In genomic region chr13:51631354-51631992, GRCm38 (mm10) we compare ENCODE assay signal across 16 mouse cellular contexts.
"Had no signal": no experiment of that assay in that cellular context is flagged by ENCODE, and none has a peak within 500 bp of the region (broad histone marks: within the 10 kb centered on the region; RNA-seq: fewer than 3 reads in every experiment).

No protein-coding gene starts in this region.

- H3K36me3 ChIP-seq: midbrain, embryonic 13.5 days; midbrain, embryonic 15.5 days; neural tube, embryonic 13.5 days; neural tube, embryonic 15.5 days; stomach, embryonic 15.5 days had no signal

- H3K9me3 ChIP-seq: midbrain, embryonic 13.5 days; midbrain, embryonic 15.5 days; neural tube, embryonic 13.5 days; neural tube, embryonic 15.5 days; stomach, embryonic 15.5 days had no signal

- H3K27ac ChIP-seq: macrophage; midbrain, embryonic 13.5 days; midbrain, embryonic 15.5 days; neural tube, embryonic 13.5 days; neural tube, embryonic 15.5 days; stomach, embryonic 15.5 days; stomach, postnatal 0 days had no signal

- H3K4me2 ChIP-seq: lung, embryonic 14.5 days; midbrain, embryonic 11.5 days; midbrain, embryonic 13.5 days; midbrain, embryonic 15.5 days; neural tube, embryonic 13.5 days; neural tube, embryonic 15.5 days; stomach, embryonic 15.5 days had no signal

- H3K27me3 ChIP-seq: midbrain, embryonic 13.5 days; midbrain, embryonic 15.5 days; neural tube, embryonic 13.5 days; neural tube, embryonic 15.5 days; stomach, embryonic 15.5 days had no signal

- DNase-seq: lung, adult 18-20 months; lung, embryonic 14.5 days; lung, postnatal 10 days; right cerebral cortex, postnatal 14 days; thymus, adult 2 months; thymus, postnatal 25 days; thymus, postnatal 4 days had no signal

- H3K9ac ChIP-seq: lung, embryonic 14.5 days; midbrain, embryonic 13.5 days; midbrain, embryonic 15.5 days; neural tube, embryonic 13.5 days; neural tube, embryonic 15.5 days; stomach, embryonic 15.5 days had no signal

- ATAC-seq: midbrain, embryonic 13.5 days; midbrain, embryonic 15.5 days had no signal

- H3K4me1 ChIP-seq: midbrain, embryonic 13.5 days; midbrain, embryonic 15.5 days; neural tube, embryonic 13.5 days; neural tube, embryonic 15.5 days; stomach, embryonic 15.5 days had no signal

- H3K4me3 ChIP-seq: megakaryocyte, embryonic 14.5 days; midbrain, embryonic 13.5 days; midbrain, embryonic 15.5 days; neural tube, embryonic 13.5 days; neural tube, embryonic 15.5 days; stomach, embryonic 15.5 days had no signal
